Mouse (Mus musculus): ENCODE data around the gene Gm49325. TPM values are rescaled to one million over a fixed set of nuclear protein-coding genes. Genes with fewer than 3 reads are reported as not detected.

Gm49325 gene
- polyA plus RNA-seq, 1 experiment, result not detected

DNA sequence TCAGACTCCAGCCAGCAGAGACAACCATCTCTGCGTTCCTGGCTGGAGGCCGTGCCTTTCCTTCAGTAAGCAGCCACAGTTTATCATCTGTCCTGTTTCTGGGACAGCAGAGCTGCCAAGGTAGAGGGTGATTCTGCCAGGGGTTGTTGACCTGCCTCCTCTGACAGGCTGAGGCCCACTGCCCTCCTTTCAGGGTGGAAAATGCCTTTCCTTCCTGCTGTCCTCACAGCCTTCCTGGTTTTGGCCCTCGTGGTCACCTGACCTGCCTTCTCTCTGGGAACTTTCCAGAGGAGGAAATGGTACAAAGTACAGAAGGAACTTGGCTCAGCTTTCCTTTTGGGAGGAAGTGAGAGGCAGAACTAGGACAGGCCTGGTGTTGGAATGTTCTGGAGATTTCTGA is 7.4 kb downstream of the Gm49325 start:
- DNase-seq (ENCODE audit: low read depth), result no peak
- TF ChIP-seq POLR2A (IDR thresholded peaks at IDR 0.05; ENCODE audit: borderline replicate concordance, extremely low read depth, insufficient read depth, insufficient read length, poor library complexity, severe bottlenecking), result no peak

DNA sequence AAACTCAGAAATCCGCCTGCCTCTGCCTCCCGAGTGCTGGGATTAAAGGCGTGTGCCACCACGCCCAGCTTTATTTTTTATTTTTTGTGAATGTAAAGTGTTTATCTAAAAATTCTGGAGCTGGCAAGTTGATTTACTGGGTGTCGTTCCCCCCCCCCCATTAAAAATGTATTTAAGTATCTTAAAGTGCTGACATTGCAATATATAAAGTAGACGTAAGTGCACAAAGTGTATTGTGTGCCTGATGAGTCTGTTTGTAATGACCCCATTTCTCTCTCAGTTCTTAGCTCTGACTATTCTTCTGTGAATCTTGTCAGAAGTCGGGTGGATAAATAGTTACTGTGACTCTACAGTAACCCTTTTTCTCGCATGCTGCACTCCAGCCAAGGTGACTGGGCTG is 9.7 kb downstream of the Gm49325 start:
- no peak for DNase-seq (ENCODE audit: low read depth)
- TF ChIP-seq POLR2A (IDR thresholded peaks at IDR 0.05; ENCODE audit: borderline replicate concordance, extremely low read depth, insufficient read depth, insufficient read length, poor library complexity, severe bottlenecking) (no peak), CTCF (IDR thresholded peaks at IDR 0.05; ENCODE audit: borderline replicate concordance, extremely low read depth, insufficient read depth, insufficient read length) (no peak)

DNA sequence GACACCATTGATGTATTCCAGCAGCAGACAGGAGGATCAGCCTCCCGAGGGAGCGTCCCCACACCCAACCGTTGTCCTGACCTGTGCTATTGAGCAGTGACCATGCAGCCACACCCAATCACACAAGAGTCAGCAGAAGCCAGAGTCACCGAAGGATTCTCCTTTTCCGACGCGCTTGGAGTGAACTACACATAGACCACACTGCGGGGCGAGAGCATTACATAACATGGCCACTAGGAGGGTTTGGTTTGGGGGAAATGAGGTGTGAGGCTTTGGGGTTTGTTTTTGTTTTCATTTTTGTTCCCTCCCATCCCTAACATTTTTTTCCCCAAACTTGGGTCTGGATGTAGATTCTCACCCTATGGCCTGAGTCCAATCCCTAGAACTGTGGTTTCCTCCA is 10.2 kb downstream of the Gm49325 start:
- no peak for TF ChIP-seq POLR2A (IDR thresholded peaks at IDR 0.05; ENCODE audit: borderline replicate concordance, extremely low read depth, insufficient read depth, insufficient read length, poor library complexity, severe bottlenecking)
- TF ChIP-seq CTCF (IDR thresholded peaks at IDR 0.05; ENCODE audit: borderline replicate concordance, extremely low read depth, insufficient read depth, insufficient read length), result peak; percentile 17; the same call in 1 of the 2 replicates
- no peak for DNase-seq (ENCODE audit: low read depth)

DNA sequence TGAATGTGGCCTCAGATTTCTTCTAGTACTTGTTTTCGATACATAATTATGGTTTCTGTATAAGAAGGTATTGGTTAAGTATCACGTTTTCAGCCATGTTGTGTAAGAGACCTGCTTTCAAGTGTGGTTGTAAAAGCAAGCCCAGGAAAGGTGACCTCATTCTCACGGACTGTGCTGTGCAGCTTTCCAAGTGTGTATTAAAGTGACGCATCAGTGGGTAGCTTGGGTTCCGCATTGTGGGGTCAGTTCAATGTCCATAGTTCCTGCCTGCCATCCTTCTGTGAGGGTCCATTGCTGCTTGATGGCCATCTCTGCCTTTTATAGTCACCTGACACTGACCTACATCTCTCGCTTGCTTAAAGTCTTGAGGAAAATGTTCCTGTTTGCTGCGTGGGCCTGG is 10.9 kb downstream of the Gm49325 start:
- no peak for DNase-seq (ENCODE audit: low read depth)
- TF ChIP-seq CTCF (IDR thresholded peaks at IDR 0.05; ENCODE audit: borderline replicate concordance, extremely low read depth, insufficient read depth, insufficient read length), result no peak
- TF ChIP-seq POLR2A (IDR thresholded peaks at IDR 0.05; ENCODE audit: borderline replicate concordance, extremely low read depth, insufficient read depth, insufficient read length, poor library complexity, severe bottlenecking), result no peak

DNA sequence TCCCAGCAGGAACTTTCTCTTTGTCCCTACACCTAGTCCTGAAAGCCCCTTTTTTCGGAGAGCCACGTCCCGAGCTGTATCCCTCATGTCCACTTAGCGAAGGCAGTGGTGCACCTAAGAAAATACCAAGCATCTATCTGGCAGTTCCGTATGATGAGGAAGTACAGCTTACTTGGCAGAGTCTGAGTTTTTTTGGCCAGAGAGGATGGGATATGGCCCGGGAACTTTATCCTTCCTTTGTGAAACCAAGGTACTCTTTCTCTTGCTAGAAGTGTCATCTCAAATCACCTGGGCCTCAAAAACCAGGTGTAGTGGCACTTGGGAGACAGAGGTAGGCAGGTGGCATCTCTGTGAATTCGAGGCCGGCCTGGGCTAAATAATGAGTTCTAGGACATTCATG is 15.5 kb downstream of the Gm49325 start:
- no peak for DNase-seq (ENCODE audit: low read depth)
- TF ChIP-seq CTCF (IDR thresholded peaks at IDR 0.05; ENCODE audit: borderline replicate concordance, extremely low read depth, insufficient read depth, insufficient read length) (no peak), POLR2A (IDR thresholded peaks at IDR 0.05; ENCODE audit: borderline replicate concordance, extremely low read depth, insufficient read depth, insufficient read length, poor library complexity, severe bottlenecking) (no peak)

GRCm38 (mm10) chr10:77622055-77622988 is 16.3 kb downstream of the Gm49325 start, which contains the start of gene Ube2g2:
TSS of gene Ube2g2 (plus strand) at chr10:77622275.
- no peak for TF ChIP-seq CTCF (IDR thresholded peaks at IDR 0.05; ENCODE audit: borderline replicate concordance, extremely low read depth, insufficient read depth, insufficient read length)
- peak; percentile 93 for TF ChIP-seq POLR2A (IDR thresholded peaks at IDR 0.05; ENCODE audit: borderline replicate concordance, extremely low read depth, insufficient read depth, insufficient read length, poor library complexity, severe bottlenecking)
- peak; percentile 95 for DNase-seq (ENCODE audit: low read depth)

- no peak for TF ChIP-seq CTCF (IDR thresholded peaks at IDR 0.05; ENCODE audit: borderline replicate concordance, extremely low read depth, insufficient read depth, insufficient read length)
- TF ChIP-seq POLR2A (IDR thresholded peaks at IDR 0.05; ENCODE audit: borderline replicate concordance, extremely low read depth, insufficient read depth, insufficient read length, poor library complexity, severe bottlenecking), result no peak
- DNase-seq (ENCODE audit: low read depth), result peak; percentile 91
These were observed 17.1 kb downstream of the Gm49325 start for GRCm38 (mm10) chr10:77623069-77623492.

GRCm38 (mm10) chr10:77623639-77624400 is 17.8 kb downstream of the Gm49325 start:
- DNase-seq (ENCODE audit: low read depth), result no peak
- no peak for TF ChIP-seq POLR2A (IDR thresholded peaks at IDR 0.05; ENCODE audit: borderline replicate concordance, extremely low read depth, insufficient read depth, insufficient read length, poor library complexity, severe bottlenecking)
- no peak for TF ChIP-seq CTCF (IDR thresholded peaks at IDR 0.05; ENCODE audit: borderline replicate concordance, extremely low read depth, insufficient read depth, insufficient read length)

GRCm38 (mm10) chr10:77624570-77624995 is 18.6 kb downstream of the Gm49325 start:
- TF ChIP-seq CTCF (IDR thresholded peaks at IDR 0.05; ENCODE audit: borderline replicate concordance, extremely low read depth, insufficient read depth, insufficient read length) (no peak), POLR2A (IDR thresholded peaks at IDR 0.05; ENCODE audit: borderline replicate concordance, extremely low read depth, insufficient read depth, insufficient read length, poor library complexity, severe bottlenecking) (no peak)
- no peak for DNase-seq (ENCODE audit: low read depth)

GRCm38 (mm10) chr10:77626036-77626435 is 20.0 kb downstream of the Gm49325 start:
- no peak for TF ChIP-seq POLR2A (IDR thresholded peaks at IDR 0.05; ENCODE audit: borderline replicate concordance, extremely low read depth, insufficient read depth, insufficient read length, poor library complexity, severe bottlenecking)
- TF ChIP-seq CTCF (IDR thresholded peaks at IDR 0.05; ENCODE audit: borderline replicate concordance, extremely low read depth, insufficient read depth, insufficient read length), result no peak

DNA sequence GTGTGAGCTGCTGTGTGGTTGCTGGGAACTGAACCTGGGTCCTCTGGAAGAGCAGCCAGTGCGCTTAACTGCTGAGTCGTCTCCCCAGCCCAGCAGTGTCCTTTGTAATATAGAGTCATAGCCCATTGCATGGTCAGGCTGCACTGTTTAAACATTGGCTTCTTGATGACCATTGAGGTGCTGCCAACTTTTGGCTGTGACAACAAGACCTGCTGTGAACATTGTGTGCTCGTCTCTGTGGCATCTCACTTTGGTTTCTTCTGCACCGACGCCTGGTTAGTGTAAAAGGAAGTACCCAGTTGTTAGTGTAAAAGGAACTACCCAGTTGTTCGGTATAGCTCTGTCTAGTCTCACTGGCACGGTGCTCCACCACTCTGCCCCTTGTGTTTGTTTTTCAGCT is 20.6 kb downstream of the Gm49325 start:
- TF ChIP-seq CTCF (IDR thresholded peaks at IDR 0.05; ENCODE audit: borderline replicate concordance, extremely low read depth, insufficient read depth, insufficient read length), result no peak
- no peak for TF ChIP-seq POLR2A (IDR thresholded peaks at IDR 0.05; ENCODE audit: borderline replicate concordance, extremely low read depth, insufficient read depth, insufficient read length, poor library complexity, severe bottlenecking)
- no peak for DNase-seq (ENCODE audit: low read depth)

More at GRCm38 (mm10) chr10:77626036-77626435, 20.0 kb downstream of the Gm49325 start:
- DNase-seq (ENCODE audit: low read depth), result no peak

All from brain, embryonic 14.5 days (tissue).